Mouse (Mus musculus): ENCODE data around the gene Bcl2l11. TPM values are rescaled to one million over a fixed set of nuclear protein-coding genes. Genes with fewer than 3 reads are reported as not detected.

The Bcl2l11 gene
- polyA plus RNA-seq, 1 experiment from 2014 or later, result 15.3 TPM

GRCm38 (mm10) chr2:128086996-128087526 is 38.8 kb upstream of the Bcl2l11 start:
- Histone ChIP-seq H3K27ac (ENCODE audit: low read depth, low read length) (no peak overlapping the region), H3K27me3 (replicated peaks; ENCODE audit: control insufficient read depth, insufficient read depth, low read length) (no peaks in the 10 kb centered on the region), H3K4me2 (no peak overlapping the region), H3K4me1 (replicated peaks; ENCODE audit: control insufficient read depth, insufficient read depth, low read length) (peaks cover 24% of the 10 kb centered on the region), H3K36me3 (ENCODE audit: control insufficient read depth, insufficient read depth, low read length) (no peaks in the 10 kb centered on the region), H3K9ac (ENCODE audit: low read depth, low read length) (no peak overlapping the region), H3K4me3 (ENCODE audit: low read depth, low read length) (no peak overlapping the region), H3K9me3 (ENCODE audit: control insufficient read depth, low read length) (no peaks in the 10 kb centered on the region)
- ATAC-seq (replicated peaks; ENCODE audit: low FRiP score), result no peak
- 79% methylated on average over 7 of the region's 7 CpGs for WGBS
- DNase-seq (ENCODE audit: low spot score), result no peak

GRCm38 (mm10) chr2:128087798-128088545 is 37.9 kb upstream of the Bcl2l11 start:
- H3K9me3 ChIP-seq (ENCODE audit: control insufficient read depth, low read length), result no peaks in the 10 kb centered on the region
- H3K9ac ChIP-seq (ENCODE audit: low read depth, low read length), result no peak overlapping the region
- H3K4me1 ChIP-seq (replicated peaks; ENCODE audit: control insufficient read depth, insufficient read depth, low read length), result peaks cover 24% of the 10 kb centered on the region
- H3K36me3 ChIP-seq (ENCODE audit: control insufficient read depth, insufficient read depth, low read length), result no peaks in the 10 kb centered on the region
- ATAC-seq (replicated peaks; ENCODE audit: low FRiP score) (no peak), DNase-seq (ENCODE audit: low spot score) (no peak)
- H3K4me2 ChIP-seq, result no peak overlapping the region
- H3K4me3 ChIP-seq (ENCODE audit: low read depth, low read length), result no peak overlapping the region
- no peaks in the 10 kb centered on the region for H3K27me3 ChIP-seq (replicated peaks; ENCODE audit: control insufficient read depth, insufficient read depth, low read length)
- H3K27ac ChIP-seq (ENCODE audit: low read depth, low read length), result no peak overlapping the region
- WGBS, result 74% methylated on average over 8 of the region's 8 CpGs

GRCm38 (mm10) chr2:128090283-128090885 is 35.5 kb upstream of the Bcl2l11 start:
- H3K9ac ChIP-seq (ENCODE audit: low read depth, low read length), result no peak overlapping the region
- H3K4me2 ChIP-seq, result no peak overlapping the region
- WGBS, result 75% methylated on average over 6 of the region's 6 CpGs
- no peaks in the 10 kb centered on the region for H3K9me3 ChIP-seq (ENCODE audit: control insufficient read depth, low read length)
- H3K4me1 ChIP-seq (replicated peaks; ENCODE audit: control insufficient read depth, insufficient read depth, low read length), result peaks cover 8% of the 10 kb centered on the region
- DNase-seq (ENCODE audit: low spot score) (no peak), ATAC-seq (replicated peaks; ENCODE audit: low FRiP score) (no peak)
- no peak overlapping the region for H3K27ac ChIP-seq (ENCODE audit: low read depth, low read length)
- no peak overlapping the region for H3K4me3 ChIP-seq (ENCODE audit: low read depth, low read length)
- no peaks in the 10 kb centered on the region for H3K36me3 ChIP-seq (ENCODE audit: control insufficient read depth, insufficient read depth, low read length)
- no peaks in the 10 kb centered on the region for H3K27me3 ChIP-seq (replicated peaks; ENCODE audit: control insufficient read depth, insufficient read depth, low read length)

- no peak for ATAC-seq (replicated peaks; ENCODE audit: low FRiP score)
- no peak for DNase-seq (ENCODE audit: low spot score)
- H3K27me3 ChIP-seq (replicated peaks; ENCODE audit: control insufficient read depth, insufficient read depth, low read length), result no peaks in the 10 kb centered on the region
- H3K36me3 ChIP-seq (ENCODE audit: control insufficient read depth, insufficient read depth, low read length), result no peaks in the 10 kb centered on the region
- no peak overlapping the region for H3K9ac ChIP-seq (ENCODE audit: low read depth, low read length)
- no peak overlapping the region for H3K27ac ChIP-seq (ENCODE audit: low read depth, low read length)
- 80% methylated on average over 11 of the region's 11 CpGs for WGBS
- H3K4me1 ChIP-seq (replicated peaks; ENCODE audit: control insufficient read depth, insufficient read depth, low read length), result no peaks in the 10 kb centered on the region
- no peaks in the 10 kb centered on the region for H3K9me3 ChIP-seq (ENCODE audit: control insufficient read depth, low read length)
- no peak overlapping the region for H3K4me2 ChIP-seq
- no peak overlapping the region for H3K4me3 ChIP-seq (ENCODE audit: low read depth, low read length)
Observed at GRCm38 (mm10) chr2:128091431-128092369, 34.1 kb upstream of the Bcl2l11 start.

GRCm38 (mm10) chr2:128092451-128092850 is 33.4 kb upstream of the Bcl2l11 start:
- no peak overlapping the region for H3K9ac ChIP-seq (ENCODE audit: low read depth, low read length)
- no peak for DNase-seq (ENCODE audit: low spot score)
- no peaks in the 10 kb centered on the region for H3K4me1 ChIP-seq (replicated peaks; ENCODE audit: control insufficient read depth, insufficient read depth, low read length)
- H3K27me3 ChIP-seq (replicated peaks; ENCODE audit: control insufficient read depth, insufficient read depth, low read length), result no peaks in the 10 kb centered on the region
- 86% methylated on average over 2 of the region's 2 CpGs for WGBS
- H3K36me3 ChIP-seq (ENCODE audit: control insufficient read depth, insufficient read depth, low read length), result no peaks in the 10 kb centered on the region
- no peak overlapping the region for H3K27ac ChIP-seq (ENCODE audit: low read depth, low read length)
- no peak overlapping the region for H3K4me3 ChIP-seq (ENCODE audit: low read depth, low read length)
- no peaks in the 10 kb centered on the region for H3K9me3 ChIP-seq (ENCODE audit: control insufficient read depth, low read length)
- no peak for ATAC-seq (replicated peaks; ENCODE audit: low FRiP score)
- no peak overlapping the region for H3K4me2 ChIP-seq

GRCm38 (mm10) chr2:128094196-128094595 is 31.6 kb upstream of the Bcl2l11 start:
- Histone ChIP-seq H3K36me3 (ENCODE audit: control insufficient read depth, insufficient read depth, low read length) (no peaks in the 10 kb centered on the region), H3K9ac (ENCODE audit: low read depth, low read length) (no peak overlapping the region), H3K4me1 (replicated peaks; ENCODE audit: control insufficient read depth, insufficient read depth, low read length) (no peaks in the 10 kb centered on the region), H3K27me3 (replicated peaks; ENCODE audit: control insufficient read depth, insufficient read depth, low read length) (no peaks in the 10 kb centered on the region), H3K27ac (ENCODE audit: low read depth, low read length) (no peak overlapping the region), H3K4me3 (ENCODE audit: low read depth, low read length) (no peak overlapping the region), H3K9me3 (ENCODE audit: control insufficient read depth, low read length) (no peaks in the 10 kb centered on the region), H3K4me2 (no peak overlapping the region)
- DNase-seq (ENCODE audit: low spot score) (no peak), ATAC-seq (replicated peaks; ENCODE audit: low FRiP score) (no peak)
- 74% methylated on average over 5 of the region's 5 CpGs for WGBS

GRCm38 (mm10) chr2:128094602-128095001 is 31.2 kb upstream of the Bcl2l11 start:
- ATAC-seq (replicated peaks; ENCODE audit: low FRiP score) (no peak), DNase-seq (ENCODE audit: low spot score) (no peak)
- H3K9me3 ChIP-seq (ENCODE audit: control insufficient read depth, low read length), result no peaks in the 10 kb centered on the region
- H3K9ac ChIP-seq (ENCODE audit: low read depth, low read length), result no peak overlapping the region
- H3K27ac ChIP-seq (ENCODE audit: low read depth, low read length), result no peak overlapping the region
- no peaks in the 10 kb centered on the region for H3K36me3 ChIP-seq (ENCODE audit: control insufficient read depth, insufficient read depth, low read length)
- H3K4me3 ChIP-seq (ENCODE audit: low read depth, low read length), result no peak overlapping the region
- H3K4me2 ChIP-seq, result no peak overlapping the region
- 76% methylated on average over 2 of the region's 2 CpGs for WGBS
- H3K27me3 ChIP-seq (replicated peaks; ENCODE audit: control insufficient read depth, insufficient read depth, low read length), result no peaks in the 10 kb centered on the region
- no peaks in the 10 kb centered on the region for H3K4me1 ChIP-seq (replicated peaks; ENCODE audit: control insufficient read depth, insufficient read depth, low read length)

GRCm38 (mm10) chr2:128095270-128095669 is 30.6 kb upstream of the Bcl2l11 start:
- Histone ChIP-seq H3K4me1 (replicated peaks; ENCODE audit: control insufficient read depth, insufficient read depth, low read length) (no peaks in the 10 kb centered on the region), H3K9me3 (ENCODE audit: control insufficient read depth, low read length) (no peaks in the 10 kb centered on the region), H3K27ac (ENCODE audit: low read depth, low read length) (no peak overlapping the region), H3K4me3 (ENCODE audit: low read depth, low read length) (no peak overlapping the region), H3K4me2 (no peak overlapping the region), H3K27me3 (replicated peaks; ENCODE audit: control insufficient read depth, insufficient read depth, low read length) (no peaks in the 10 kb centered on the region), H3K36me3 (ENCODE audit: control insufficient read depth, insufficient read depth, low read length) (no peaks in the 10 kb centered on the region), H3K9ac (ENCODE audit: low read depth, low read length) (no peak overlapping the region)
- 41% methylated on average over 1 of the region's 1 CpGs for WGBS
- DNase-seq (ENCODE audit: low spot score) (no peak), ATAC-seq (replicated peaks; ENCODE audit: low FRiP score) (no peak)

All from liver, embryonic 11.5 days (tissue).